Mouse (Mus musculus): ENCODE measurements around the gene Sh3bgrl2. TPM values are rescaled to one million over a fixed set of nuclear protein-coding genes. Genes with fewer than 3 reads are reported as not detected.

The Sh3bgrl2 gene
- polyA plus RNA-seq, 1 experiment from 2014 or later: 22.2 TPM

DNA sequence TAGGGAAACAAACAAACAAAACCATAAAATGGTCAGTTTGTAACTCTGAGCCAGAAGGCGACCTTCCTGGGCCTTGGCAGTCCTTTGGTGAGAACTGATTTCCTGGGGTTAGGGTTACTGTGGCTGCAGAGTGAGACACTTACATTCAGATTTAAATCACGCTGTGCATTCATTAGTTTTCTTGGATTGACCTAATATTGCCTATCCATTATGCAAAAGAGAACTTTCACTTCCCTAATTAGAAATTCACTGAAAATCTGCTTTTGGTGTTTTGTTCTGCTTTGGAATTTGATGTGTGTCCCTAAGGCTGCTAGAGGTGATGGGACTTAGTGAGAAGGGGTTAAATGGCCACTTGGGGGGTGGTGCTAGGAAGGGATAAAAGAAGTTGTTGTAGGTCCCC lies 7.5 kb downstream of the Sh3bgrl2 start:
- no peak overlapping the region for H3K4me2 ChIP-seq (ENCODE audit: low read depth, low read length)
- no peak overlapping the region for H3K4me3 ChIP-seq (ENCODE audit: low read depth, low read length)
- H3K27ac ChIP-seq (ENCODE audit: low read depth): no peak overlapping the region
- no peak for TF ChIP-seq CTCF (IDR thresholded peaks at IDR 0.05; ENCODE audit: low read depth)
- no peak for TF ChIP-seq EP300 (IDR thresholded peaks at IDR 0.05; ENCODE audit: low read depth)
- no peak for ATAC-seq
- no peak for DNase-seq
- 77% methylated on average over 2 of the region's 2 CpGs for WGBS (ENCODE audit: insufficient replicate concordance)
- H3K36me3 ChIP-seq (replicated peaks; ENCODE audit: insufficient read depth, low read length): no peaks in the 10 kb centered on the region
- no peaks in the 10 kb centered on the region for H3K9me3 ChIP-seq (ENCODE audit: low read length)
- no peak overlapping the region for H3K9ac ChIP-seq (replicated peaks)
- H3K4me1 ChIP-seq (ENCODE audit: insufficient read depth): peaks cover 4% of the 10 kb centered on the region; the same call in 1 of the 2 replicates
- H3K27me3 ChIP-seq (ENCODE audit: insufficient read depth, low read length): no peaks in the 10 kb centered on the region

GRCm38 (mm10) chr9:83556236-83556635 lies 8.1 kb downstream of the Sh3bgrl2 start:
- Histone ChIP-seq H3K4me3 (ENCODE audit: low read depth, low read length) (no peak overlapping the region), H3K4me1 (ENCODE audit: insufficient read depth) (peaks cover 4% of the 10 kb centered on the region; the same call in 1 of the 2 replicates), H3K27ac (ENCODE audit: low read depth) (no peak overlapping the region), H3K4me2 (ENCODE audit: low read depth, low read length) (no peak overlapping the region), H3K9ac (replicated peaks) (no peak overlapping the region), H3K27me3 (ENCODE audit: insufficient read depth, low read length) (no peaks in the 10 kb centered on the region), H3K9me3 (ENCODE audit: low read length) (no peaks in the 10 kb centered on the region), H3K36me3 (replicated peaks; ENCODE audit: insufficient read depth, low read length) (no peaks in the 10 kb centered on the region)
- no peak for TF ChIP-seq CTCF (IDR thresholded peaks at IDR 0.05; ENCODE audit: low read depth)
- no peak for TF ChIP-seq EP300 (IDR thresholded peaks at IDR 0.05; ENCODE audit: low read depth)
- ATAC-seq: no peak
- DNase-seq: no peak
- WGBS (ENCODE audit: insufficient replicate concordance): 47% methylated on average over 6 of the region's 6 CpGs

- WGBS (ENCODE audit: insufficient replicate concordance): 56% methylated on average over 10 of the region's 10 CpGs
These were observed 8.9 kb downstream of the Sh3bgrl2 start for GRCm38 (mm10) chr9:83556780-83557771.

GRCm38 (mm10) chr9:83560670-83561069 lies 12.5 kb downstream of the Sh3bgrl2 start:
- no peak overlapping the region for H3K9ac ChIP-seq (replicated peaks)
- DNase-seq: no peak
- H3K27me3 ChIP-seq (ENCODE audit: insufficient read depth, low read length): no peaks in the 10 kb centered on the region
- no peak overlapping the region for H3K27ac ChIP-seq (ENCODE audit: low read depth)
- 76% methylated on average over 4 of the region's 4 CpGs for WGBS (ENCODE audit: insufficient replicate concordance)
- TF ChIP-seq CTCF (IDR thresholded peaks at IDR 0.05; ENCODE audit: low read depth): no peak
- TF ChIP-seq EP300 (IDR thresholded peaks at IDR 0.05; ENCODE audit: low read depth): no peak
- no peak overlapping the region for H3K4me2 ChIP-seq (ENCODE audit: low read depth, low read length)
- H3K9me3 ChIP-seq (ENCODE audit: low read length): no peaks in the 10 kb centered on the region
- ATAC-seq: no peak
- H3K36me3 ChIP-seq (replicated peaks; ENCODE audit: insufficient read depth, low read length): no peaks in the 10 kb centered on the region
- peaks cover 4% of the 10 kb centered on the region; the same call in 1 of the 2 replicates for H3K4me1 ChIP-seq (ENCODE audit: insufficient read depth)
- H3K4me3 ChIP-seq (ENCODE audit: low read depth, low read length): no peak overlapping the region

More at GRCm38 (mm10) chr9:83556780-83557771, 8.9 kb downstream of the Sh3bgrl2 start:
- DNase-seq (no peak), ATAC-seq (no peak)
- Histone ChIP-seq H3K9ac (replicated peaks) (no peak overlapping the region), H3K4me2 (ENCODE audit: low read depth, low read length) (no peak overlapping the region), H3K4me1 (ENCODE audit: insufficient read depth) (peaks cover 4% of the 10 kb centered on the region; the same call in 1 of the 2 replicates), H3K9me3 (ENCODE audit: low read length) (no peaks in the 10 kb centered on the region), H3K36me3 (replicated peaks; ENCODE audit: insufficient read depth, low read length) (no peaks in the 10 kb centered on the region), H3K27me3 (ENCODE audit: insufficient read depth, low read length) (no peaks in the 10 kb centered on the region), H3K4me3 (ENCODE audit: low read depth, low read length) (no peak overlapping the region), H3K27ac (ENCODE audit: low read depth) (no peak overlapping the region)
- TF ChIP-seq EP300 (IDR thresholded peaks at IDR 0.05; ENCODE audit: low read depth) (no peak), CTCF (IDR thresholded peaks at IDR 0.05; ENCODE audit: low read depth) (no peak)

GRCm38 (mm10) chr9:83562889-83563288 lies 14.8 kb downstream of the Sh3bgrl2 start:
- H3K9ac ChIP-seq (replicated peaks): no peak overlapping the region
- ATAC-seq: no peak
- 84% methylated on average over 7 of the region's 7 CpGs for WGBS (ENCODE audit: insufficient replicate concordance)
- no peak for DNase-seq
- H3K4me2 ChIP-seq (ENCODE audit: low read depth, low read length): no peak overlapping the region
- no peak overlapping the region for H3K4me3 ChIP-seq (ENCODE audit: low read depth, low read length)
- TF ChIP-seq CTCF (IDR thresholded peaks at IDR 0.05; ENCODE audit: low read depth): no peak
- no peak for TF ChIP-seq EP300 (IDR thresholded peaks at IDR 0.05; ENCODE audit: low read depth)
- no peaks in the 10 kb centered on the region for H3K36me3 ChIP-seq (replicated peaks; ENCODE audit: insufficient read depth, low read length)
- H3K27ac ChIP-seq (ENCODE audit: low read depth): no peak overlapping the region
- H3K9me3 ChIP-seq (ENCODE audit: low read length): no peaks in the 10 kb centered on the region
- H3K4me1 ChIP-seq (ENCODE audit: insufficient read depth): no peaks in the 10 kb centered on the region; the same call in none of the 2 replicates
- no peaks in the 10 kb centered on the region for H3K27me3 ChIP-seq (ENCODE audit: insufficient read depth, low read length)

DNA sequence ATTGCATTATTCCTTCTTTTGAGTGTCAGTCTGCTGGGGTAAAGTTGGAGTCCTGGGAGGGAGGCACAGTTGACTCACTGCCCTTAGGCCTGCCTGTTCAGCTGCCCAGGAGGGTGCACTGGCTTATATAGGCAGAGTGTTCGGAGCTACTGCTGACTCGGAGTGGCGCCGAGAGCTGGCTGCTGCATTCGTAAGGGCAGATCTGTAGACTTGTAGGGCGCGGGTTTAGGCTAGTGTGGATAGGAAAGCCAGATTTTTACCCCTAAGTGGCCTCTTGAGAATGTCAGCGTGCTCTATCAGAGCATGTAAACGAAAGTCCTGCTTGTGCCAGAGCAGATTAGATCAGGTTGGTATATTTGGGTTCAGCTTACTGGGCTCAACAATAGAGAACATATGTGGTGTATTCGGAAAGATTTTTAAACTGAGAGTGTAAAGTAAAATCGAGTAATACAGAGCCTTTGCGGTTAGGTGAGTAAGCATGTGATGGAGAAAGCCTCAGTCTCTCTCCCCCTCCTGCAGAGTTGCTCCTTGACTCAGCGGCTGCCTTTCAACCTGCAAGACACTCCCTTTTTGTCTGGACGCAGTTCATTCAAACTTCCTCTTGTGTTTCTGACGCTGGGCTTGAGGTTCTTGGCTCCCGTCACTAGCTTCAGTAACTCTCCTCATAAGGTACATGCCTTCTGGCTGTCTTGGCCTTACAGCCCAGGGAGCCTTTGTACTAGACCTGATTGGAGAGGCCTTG lies 15.9 kb downstream of the Sh3bgrl2 start:
- H3K9me3 ChIP-seq (ENCODE audit: low read length): no peaks in the 10 kb centered on the region
- H3K4me1 ChIP-seq (ENCODE audit: insufficient read depth): no peaks in the 10 kb centered on the region; the same call in none of the 2 replicates
- H3K9ac ChIP-seq (replicated peaks): no peak overlapping the region
- no peak for ATAC-seq
- no peak overlapping the region for H3K4me3 ChIP-seq (ENCODE audit: low read depth, low read length)
- H3K27ac ChIP-seq (ENCODE audit: low read depth): no peak overlapping the region
- WGBS (ENCODE audit: insufficient replicate concordance): 57% methylated on average over 16 of the region's 16 CpGs
- no peaks in the 10 kb centered on the region for H3K27me3 ChIP-seq (ENCODE audit: insufficient read depth, low read length)
- TF ChIP-seq CTCF (IDR thresholded peaks at IDR 0.05; ENCODE audit: low read depth) (no peak), EP300 (IDR thresholded peaks at IDR 0.05; ENCODE audit: low read depth) (no peak)
- H3K4me2 ChIP-seq (ENCODE audit: low read depth, low read length): no peak overlapping the region
- no peak for DNase-seq
- no peaks in the 10 kb centered on the region for H3K36me3 ChIP-seq (replicated peaks; ENCODE audit: insufficient read depth, low read length)
